Mouse (Mus musculus) C2C12 (cell line): ENCODE measurements around the gene 9530068E07Rik.

Source experiments
- CEBPB ChIP-seq: IDR thresholded peaks from one replicate; pipeline ENCODE4 v1.6.1; 2011; ENCODE audit warnings: low read depth, mild to moderate bottlenecking, control low read depth, moderate library complexity
- CTCF ChIP-seq: IDR thresholded peaks from one replicate; pipeline ENCODE4 v1.5.1; 2011; ENCODE audit not compliant: control insufficient read depth, insufficient read depth, insufficient read length
- FOSL1 ChIP-seq: IDR thresholded peaks from one replicate; pipeline ENCODE4 v1.8.0; 2011; ENCODE audit warnings: mild to moderate bottlenecking, low read length; ENCODE audit not compliant: poor library complexity, insufficient read depth, severe bottlenecking
- MAX ChIP-seq: IDR thresholded peaks from one replicate; pipeline ENCODE4 v1.6.1; 2011; ENCODE audit warnings: mild to moderate bottlenecking, control low read depth
- MYOD1 ChIP-seq: IDR thresholded peaks from one replicate; pipeline ENCODE4 v1.6.1; 2011; ENCODE audit warnings: low read depth; ENCODE audit not compliant: control insufficient read depth, insufficient read length
- MYOG ChIP-seq: IDR thresholded peaks from one replicate; pipeline ENCODE4 v1.6.1; 2011; ENCODE audit not compliant: control insufficient read depth, insufficient read length; ENCODE audit errors: extremely low read depth
- USF1 ChIP-seq: IDR thresholded peaks from one replicate; pipeline ENCODE4 v1.6.1; 2011; ENCODE audit warnings: low read depth, mild to moderate bottlenecking, control low read depth, moderate library complexity

GRCm38 (mm10) chr11:52401476-52401875 lies 5.2 kb downstream of the 9530068E07Rik start:
- TF ChIP-seq CTCF (no peak), USF1 (no peak), FOSL1 (no peak), CEBPB (no peak), MYOD1 (no peak), MAX (no peak), MYOG (no peak)
